Mouse (Mus musculus): ENCODE data around the gene Rnf144a. TPM values are rescaled to one million over a fixed set of nuclear protein-coding genes. Genes with fewer than 3 reads are reported as not detected.
A peak's percentile ranks its signal among the peaks of the same experiment; 100 is the strongest.

Gene Rnf144a
- total RNA-seq, 2 experiments from 2014 or later, result 38.7 to 39.8 TPM

- intact Hi-C loops (cut with DNase I), result no loop called here
- no peak for DNase-seq (ENCODE audit: low spot score in 2 of 2)
Observed at GRCm38 (mm10) chr12:26385735-26386134, 29.3 kb downstream of the Rnf144a start.

GRCm38 (mm10) chr12:26381730-26382129, 33.3 kb downstream of the Rnf144a start:
- intact Hi-C loops (cut with DNase I), result no loop called here
- DNase-seq (ENCODE audit: low spot score in 2 of 2), result no peak

GRCm38 (mm10) chr12:26379797-26380196, 35.3 kb downstream of the Rnf144a start:
- intact Hi-C loops (cut with DNase I), result loop anchor here (5.0 kb wide), 1 partner anchor 62 kb away; no protein-coding TSS in a partner anchor

GRCm38 (mm10) chr12:26377691-26378090, 37.4 kb downstream of the Rnf144a start:
- intact Hi-C loops (cut with DNase I), result loop anchor here (5.0 kb wide), 1 partner anchor 60 kb away; no protein-coding TSS in a partner anchor
- DNase-seq (ENCODE audit: low spot score in 2 of 2), result peak; percentile 68 to 72

More at GRCm38 (mm10) chr12:26379797-26380196, 35.3 kb downstream of the Rnf144a start:
- DNase-seq (ENCODE audit: low spot score in 2 of 2), result peak; percentile 46 to 48

GRCm38 (mm10) chr12:26376541-26377323, 38.3 kb downstream of the Rnf144a start:
- intact Hi-C loops (cut with DNase I), result loop anchor here (5.0 kb wide), 1 partner anchor 59 kb away; no protein-coding TSS in a partner anchor
- no peak for DNase-seq (ENCODE audit: low spot score in 2 of 2)

- DNase-seq (ENCODE audit: low spot score in 2 of 2), result no peak
- intact Hi-C loops (cut with DNase I), result loop anchor here (5.0 kb wide), 1 partner anchor 36 kb away; no protein-coding TSS in a partner anchor
Observed at GRCm38 (mm10) chr12:26373721-26374120, 41.3 kb downstream of the Rnf144a start.

GRCm38 (mm10) chr12:26370004-26370403, 45.0 kb downstream of the Rnf144a start:
- intact Hi-C loops (cut with DNase I), result loop anchor here (5.0 kb wide), 1 partner anchor 33 kb away; no protein-coding TSS in a partner anchor
- DNase-seq (ENCODE audit: low spot score in 2 of 2), result peak; percentile 63 to 82

- intact Hi-C loops (cut with DNase I), result no loop called here
- DNase-seq (ENCODE audit: low spot score in 2 of 2), result no peak
Observed at GRCm38 (mm10) chr12:26367361-26367760, 47.7 kb downstream of the Rnf144a start.

- DNase-seq (ENCODE audit: low spot score in 2 of 2), result no peak
- intact Hi-C loops (cut with DNase I), result no loop called here
Observed at GRCm38 (mm10) chr12:26366372-26366771, 48.7 kb downstream of the Rnf144a start.

- DNase-seq (ENCODE audit: low spot score in 2 of 2), result no peak
- intact Hi-C loops (cut with DNase I), result no loop called here
Observed at GRCm38 (mm10) chr12:26365531-26366315, 49.3 kb downstream of the Rnf144a start.

- no peak for DNase-seq (ENCODE audit: low spot score in 2 of 2)
- intact Hi-C loops (cut with DNase I), result no loop called here
Observed at GRCm38 (mm10) chr12:26364822-26365221, 50.2 kb downstream of the Rnf144a start.

- intact Hi-C loops (cut with DNase I), result no loop called here
- peak in 1 of 2 experiments; percentile 18 for DNase-seq (ENCODE audit: low spot score in 2 of 2)
Observed at GRCm38 (mm10) chr12:26360946-26361523, 54.0 kb downstream of the Rnf144a start.

- peak in 1 of 2 experiments; percentile 37 for DNase-seq (ENCODE audit: low spot score in 2 of 2)
Observed at GRCm38 (mm10) chr12:26359817-26360216, 55.2 kb downstream of the Rnf144a start.

GRCm38 (mm10) chr12:26359241-26359640, 55.8 kb downstream of the Rnf144a start:
- intact Hi-C loops (cut with DNase I), result no loop called here
- no peak for DNase-seq (ENCODE audit: low spot score in 2 of 2)

More at GRCm38 (mm10) chr12:26359817-26360216, 55.2 kb downstream of the Rnf144a start:
- intact Hi-C loops (cut with DNase I), result no loop called here

GRCm38 (mm10) chr12:26357246-26357645, 57.8 kb downstream of the Rnf144a start:
- intact Hi-C loops (cut with DNase I), result no loop called here
- no peak for DNase-seq (ENCODE audit: low spot score in 2 of 2)

- intact Hi-C loops (cut with DNase I), result no loop called here
- DNase-seq (ENCODE audit: low spot score in 2 of 2), result no peak
Observed at GRCm38 (mm10) chr12:26356191-26356590, 58.9 kb downstream of the Rnf144a start.

- DNase-seq (ENCODE audit: low spot score in 2 of 2), result peak in 1 of 2 experiments; percentile 54
- intact Hi-C loops (cut with DNase I), result no loop called here
Observed at GRCm38 (mm10) chr12:26351321-26351720, 63.7 kb downstream of the Rnf144a start.

- intact Hi-C loops (cut with DNase I), result no loop called here
- no peak for DNase-seq (ENCODE audit: low spot score in 2 of 2)
Observed at GRCm38 (mm10) chr12:26344408-26344807, 70.6 kb downstream of the Rnf144a start.

- intact Hi-C loops (cut with DNase I), result no loop called here
- DNase-seq (ENCODE audit: low spot score in 2 of 2), result no peak
Observed at GRCm38 (mm10) chr12:26343131-26343530, 71.9 kb downstream of the Rnf144a start.

- intact Hi-C loops (cut with DNase I), result no loop called here
- no peak for DNase-seq (ENCODE audit: low spot score in 2 of 2)
Observed at GRCm38 (mm10) chr12:26342663-26343062, 72.4 kb downstream of the Rnf144a start.
